Mouse (Mus musculus) heart, postnatal 0 days (tissue): ENCODE measurements at regions not wholly inside any gene's neighbourhood (a gene's known extent, or its start where the extent isn't known, plus 50 kb on each side); places are given as distances from the start of the nearest gene placed in this dataset.

Experiments
- ATAC-seq: fragments of 200-750 bp; cut with Nextera tagmentation; 2 replicates; pipeline ENCODE4 v1.8.0; 2017; ENCODE audit warnings: low read depth, moderate number of reproducible peaks, moderate library complexity; ENCODE audit not compliant: insufficient read depth
- DNase-seq: peaks from one replicate; pipeline ENCODE4 v3.0.0-alpha.2; 2016; ENCODE audit warnings: low spot score
- H3K27ac ChIP-seq: fragments of 300-500 bp; sonication (generic); 2 replicates; pipeline ENCODE4 v1.5.1; 2014; ENCODE audit warnings: low read depth, mild to moderate bottlenecking
- H3K27me3 ChIP-seq: fragments of 300-500 bp; sonication (generic); 2 replicates; pipeline ENCODE4 v1.6.1; 2014; ENCODE audit warnings: low read length, mixed read lengths; ENCODE audit not compliant: control insufficient read depth, insufficient read depth
- H3K36me3 ChIP-seq: fragments of 300-500 bp; sonication (generic); replicated peaks from 2 replicates; pipeline ENCODE4 v1.6.1; 2014; ENCODE audit warnings: low read length, mixed read lengths; ENCODE audit not compliant: control insufficient read depth, insufficient read depth
- H3K4me1 ChIP-seq: fragments of 300-500 bp; sonication (generic); 2 replicates; pipeline ENCODE4 v1.6.1; 2014; ENCODE audit warnings: antibody characterized with exemption; ENCODE audit not compliant: control insufficient read depth, insufficient read depth
- H3K4me2 ChIP-seq: fragments of 300-500 bp; sonication (generic); 2 replicates; pipeline ENCODE4 v1.6.1; 2014; ENCODE audit warnings: low read depth, mild to moderate bottlenecking, low read length, moderate library complexity
- H3K4me3 ChIP-seq: fragments of 300-500 bp; sonication (generic); 2 replicates; pipeline ENCODE4 v1.5.1; 2014; ENCODE audit warnings: low read depth, low read length
- H3K9ac ChIP-seq: fragments of 300-500 bp; sonication (generic); replicated peaks from 2 replicates; pipeline ENCODE4 v1.6.1; 2014; ENCODE audit warnings: low read depth, low read length, mixed read lengths
- H3K9me3 ChIP-seq: fragments of 300-500 bp; sonication (generic); replicated peaks from 2 replicates; pipeline ENCODE4 v1.6.1; 2016; ENCODE audit warnings: low read length; ENCODE audit not compliant: control insufficient read depth
- CTCF ChIP-seq: IDR thresholded peaks from 2 replicates; pipeline ENCODE4 v1.5.1; 2016; ENCODE audit warnings: antibody characterized with exemption, control low read depth, low read depth
- EP300 ChIP-seq: IDR thresholded peaks from 2 replicates; pipeline ENCODE4 v1.6.1; 2016; ENCODE audit warnings: antibody characterized with exemption, low read depth
- WGBS: fragments of 180-500 bp; shearing (Covaris S2); extraction: QIAGEN DNeasy Blood & Tissue Kit; methylation state at CpG from one replicate; pipeline ENCODE4 v1.1.7; 2014; 5-methylcytosine and 5-hydroxymethylcytosine counted together

DNA sequence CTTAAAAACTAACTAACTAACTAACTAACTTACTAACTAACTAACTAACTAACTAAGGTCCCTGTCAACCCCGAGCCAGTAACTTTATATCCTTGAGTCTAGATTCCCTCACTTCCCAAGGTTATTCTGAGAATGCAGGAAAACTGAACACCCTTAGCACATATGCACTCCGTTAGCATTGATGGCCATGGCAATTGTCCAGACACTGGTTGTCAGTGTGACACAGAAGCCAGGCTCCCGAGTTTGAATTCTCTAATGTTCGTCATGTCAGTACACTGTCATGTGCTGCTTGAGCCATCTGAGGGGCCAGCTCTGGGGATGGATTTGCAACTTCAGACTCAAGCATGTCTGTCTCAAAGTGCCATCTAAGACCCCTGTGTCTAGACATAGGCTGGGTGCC is 217.3 kb upstream of the Auts2 start:
- 41% methylated on average over 4 of the region's 4 CpGs for WGBS
- Histone ChIP-seq H3K4me1 (no peaks in the 10 kb centered on the region), H3K27me3 (no peaks in the 10 kb centered on the region), H3K27ac (no peak overlapping the region), H3K9me3 (no peaks in the 10 kb centered on the region), H3K9ac (no peak overlapping the region), H3K4me3 (no peak overlapping the region), H3K4me2 (no peak overlapping the region), H3K36me3 (no peaks in the 10 kb centered on the region)
- DNase-seq (no peak), ATAC-seq (no peak)
- TF ChIP-seq EP300 (no peak), CTCF (no peak)

DNA sequence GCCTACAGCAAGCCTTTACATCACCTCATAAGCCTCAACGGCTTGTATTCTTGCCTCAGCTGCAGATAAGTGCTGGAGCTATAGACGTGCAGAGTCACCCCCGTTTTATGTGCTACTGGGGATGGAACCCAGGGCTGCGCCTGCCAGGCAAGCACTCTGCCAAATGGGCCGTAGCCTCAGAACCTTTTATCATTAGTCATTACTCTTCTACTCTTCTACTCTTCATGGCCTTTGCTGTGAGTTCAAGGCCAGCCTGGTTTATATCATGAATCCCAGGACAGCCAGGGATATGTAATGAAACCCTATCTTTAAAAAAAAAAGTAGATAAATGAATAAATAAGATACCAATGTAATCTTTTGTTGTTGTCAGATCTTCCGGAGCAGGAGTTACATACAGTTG is 216.6 kb upstream of the Auts2 start:
- DNase-seq, result no peak
- WGBS, result 73% methylated on average over 6 of the region's 6 CpGs
- no peaks in the 10 kb centered on the region for H3K27me3 ChIP-seq
- no peak overlapping the region for H3K27ac ChIP-seq
- TF ChIP-seq EP300, result no peak
- TF ChIP-seq CTCF, result no peak
- H3K9ac ChIP-seq, result no peak overlapping the region
- no peak overlapping the region for H3K4me2 ChIP-seq
- H3K9me3 ChIP-seq, result no peaks in the 10 kb centered on the region
- ATAC-seq, result no peak
- no peak overlapping the region for H3K4me3 ChIP-seq
- H3K4me1 ChIP-seq, result no peaks in the 10 kb centered on the region
- no peaks in the 10 kb centered on the region for H3K36me3 ChIP-seq

DNA sequence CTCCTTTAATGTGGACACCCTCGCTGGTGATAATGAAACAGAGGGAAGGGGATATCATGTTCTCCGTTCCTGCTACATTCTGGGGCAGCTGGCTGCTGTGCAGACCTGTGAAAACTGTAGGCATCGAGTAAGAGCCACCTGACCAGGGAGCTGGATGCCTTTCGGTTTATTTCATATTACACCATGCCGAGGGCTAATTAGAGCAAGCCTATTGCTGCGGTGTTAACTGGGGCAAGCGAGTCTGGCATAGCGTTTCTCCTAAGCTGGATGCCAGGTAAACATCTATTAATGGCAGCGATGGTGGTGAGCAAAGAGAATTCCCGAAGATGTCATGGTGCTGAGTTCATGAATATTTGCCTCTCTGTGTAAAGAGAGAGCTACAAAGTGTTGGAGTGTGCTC is 215.8 kb upstream of the Auts2 start:
- H3K4me3 ChIP-seq, result no peak overlapping the region
- 74% methylated on average over 10 of the region's 10 CpGs for WGBS
- no peaks in the 10 kb centered on the region for H3K4me1 ChIP-seq
- DNase-seq (no peak), ATAC-seq (no peak)
- H3K9ac ChIP-seq, result no peak overlapping the region
- H3K9me3 ChIP-seq, result no peaks in the 10 kb centered on the region
- H3K4me2 ChIP-seq, result no peak overlapping the region
- no peaks in the 10 kb centered on the region for H3K36me3 ChIP-seq
- TF ChIP-seq CTCF, result no peak
- TF ChIP-seq EP300, result no peak
- no peaks in the 10 kb centered on the region for H3K27me3 ChIP-seq
- H3K27ac ChIP-seq, result no peak overlapping the region

DNA sequence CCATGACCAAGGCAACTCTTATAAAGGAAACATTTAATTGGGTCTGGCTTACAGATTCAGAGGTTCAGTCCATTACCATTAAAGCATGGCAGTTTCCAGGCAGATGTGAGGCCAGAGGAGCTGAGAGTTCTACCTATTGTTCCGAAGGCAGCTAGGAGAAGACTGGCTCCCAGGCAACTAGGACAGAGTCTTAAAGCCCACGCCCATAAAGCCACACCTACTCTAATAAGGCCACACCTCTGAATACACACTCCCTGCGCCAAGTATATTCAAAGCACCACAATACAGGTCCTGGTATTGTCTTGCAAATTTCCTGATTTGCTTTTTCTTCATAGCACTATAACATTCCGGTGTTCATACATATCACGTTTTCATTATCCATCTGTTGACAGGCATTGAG is 194.8 kb upstream of the Auts2 start:
- Histone ChIP-seq H3K4me3 (no peak overlapping the region), H3K9me3 (no peaks in the 10 kb centered on the region), H3K27me3 (no peaks in the 10 kb centered on the region), H3K36me3 (no peaks in the 10 kb centered on the region), H3K27ac (no peak overlapping the region), H3K4me2 (no peak overlapping the region), H3K4me1 (no peaks in the 10 kb centered on the region), H3K9ac (no peak overlapping the region)
- DNase-seq (no peak), ATAC-seq (no peak)
- 74% methylated on average over 5 of the region's 5 CpGs for WGBS
- TF ChIP-seq CTCF (no peak), EP300 (no peak)

DNA sequence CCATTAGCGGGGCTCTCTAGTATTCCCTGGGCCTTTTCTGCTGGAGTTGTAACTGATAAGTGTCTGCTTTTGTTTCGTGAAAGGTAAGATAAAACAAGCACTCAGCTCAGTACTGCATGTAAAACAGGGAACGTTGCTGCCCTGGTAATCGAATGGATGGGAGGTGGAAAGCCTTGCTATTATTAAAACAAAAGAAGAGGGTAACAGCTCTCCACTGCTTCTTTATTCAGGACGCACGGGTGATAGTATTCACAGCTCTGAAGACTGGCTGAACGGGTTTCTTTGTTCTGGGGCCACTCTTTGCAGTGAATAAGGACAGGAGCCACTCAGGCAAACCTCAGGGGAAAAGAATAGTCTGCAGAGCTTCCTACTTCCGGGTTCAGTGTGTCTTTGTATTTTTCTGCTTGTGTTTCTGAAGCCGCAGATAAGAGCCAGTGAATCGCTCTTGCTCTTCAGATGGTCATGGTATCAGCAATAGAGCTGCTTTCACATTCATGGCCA is 185.6 kb upstream of the Auts2 start:
- Histone ChIP-seq H3K4me3 (no peak overlapping the region), H3K27me3 (no peaks in the 10 kb centered on the region)
- no peak for ATAC-seq

DNA sequence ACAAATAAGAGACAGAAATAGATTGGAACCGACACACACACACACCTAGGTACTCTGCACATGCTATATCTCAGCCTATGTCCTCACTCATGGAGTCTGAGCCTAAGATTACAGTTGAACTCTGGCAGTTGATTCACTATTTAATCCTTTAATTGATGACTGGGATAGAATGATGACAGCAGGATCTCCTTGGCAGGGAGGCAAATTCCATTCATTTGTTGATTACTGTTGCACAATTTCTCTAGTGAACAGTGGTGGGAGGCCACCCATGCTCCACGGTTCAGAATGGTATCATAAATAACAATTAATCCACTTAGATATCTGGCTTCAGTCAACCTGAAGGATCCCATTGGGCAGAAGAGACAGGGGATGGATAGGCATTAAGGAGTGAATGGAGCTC is 181.3 kb upstream of the Auts2 start:
- DNase-seq, result no peak
- H3K4me3 ChIP-seq, result no peak overlapping the region
- H3K9ac ChIP-seq, result no peak overlapping the region
- 41% methylated on average over 2 of the region's 2 CpGs for WGBS
- ATAC-seq, result no peak
- H3K9me3 ChIP-seq, result no peaks in the 10 kb centered on the region
- peaks cover 7% of the 10 kb centered on the region; the same call in 1 of the 2 replicates for H3K4me1 ChIP-seq
- no peak overlapping the region for H3K27ac ChIP-seq
- H3K27me3 ChIP-seq, result peaks cover 4% of the 10 kb centered on the region; the same call in 1 of the 2 replicates
- H3K36me3 ChIP-seq, result no peaks in the 10 kb centered on the region
- H3K4me2 ChIP-seq, result no peak overlapping the region
- TF ChIP-seq CTCF, result no peak
- no peak for TF ChIP-seq EP300

More for the DNA sequence above, 185.6 kb upstream of the Auts2 start:
- H3K27ac ChIP-seq, result no peak overlapping the region
- no peak for DNase-seq
- TF ChIP-seq CTCF, result no peak
- no peak for TF ChIP-seq EP300
- no peaks in the 10 kb centered on the region for H3K9me3 ChIP-seq
- WGBS, result 14% methylated on average over 10 of the region's 10 CpGs
- no peaks in the 10 kb centered on the region for H3K4me1 ChIP-seq
- H3K36me3 ChIP-seq, result no peaks in the 10 kb centered on the region
- no peak overlapping the region for H3K4me2 ChIP-seq
- no peak overlapping the region for H3K9ac ChIP-seq
